Mouse (Mus musculus): Measurements from ENCODE around the gene Il12rb1.

DNA sequence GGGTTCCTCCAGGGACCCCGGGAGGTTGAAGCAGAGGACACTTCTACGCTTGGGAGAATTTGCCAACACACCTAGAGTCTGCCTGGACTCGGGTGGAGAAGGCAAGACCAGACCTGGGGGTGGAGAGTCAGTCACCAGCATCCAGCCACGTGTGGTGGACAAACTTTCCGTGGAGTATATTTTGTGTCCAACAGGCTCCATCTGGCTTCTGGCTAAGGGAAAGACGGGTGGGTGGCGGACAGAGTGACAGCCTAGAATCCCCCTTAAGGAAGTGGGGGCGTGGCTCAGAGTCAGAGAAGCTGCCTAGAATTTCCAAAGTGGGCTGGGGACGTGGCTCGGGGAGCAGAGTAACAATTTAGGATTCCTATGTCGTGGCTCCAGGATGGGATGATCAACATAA lies 13.7 kb downstream of the Il12rb1 start:
- no peak for TF ChIP-seq USF1 (IDR thresholded peaks at IDR 0.05; ENCODE audit: low read depth)
- TF ChIP-seq POLR2A (IDR thresholded peaks at IDR 0.05; ENCODE audit: insufficient read length, low read depth): no peak

All from myocyte (in vitro differentiated cells).